Comparison of ENCODE assay signal across 10 mouse cellular contexts in genomic region chr16:73105496-73105895, GRCm38 (mm10).
DNase-seq lines count a peak whose midpoint lies in the region; ATAC-seq lines count a peak whose summit lies in the region.
"Had no signal": no experiment of that assay in that cellular context is flagged by ENCODE, and none has a peak within 500 bp of the region (broad histone marks: within the 10 kb centered on the region; RNA-seq: fewer than 3 reads in every experiment).

No protein-coding gene starts in this region.

- H3K9me3 ChIP-seq in forebrain, embryonic 13.5 days (replicated peaks), result no peaks in the 10 kb centered on the region
- H3K9me3 ChIP-seq in forebrain, embryonic 10.5 days, result no peaks in the 10 kb centered on the region
- H3K9me3 ChIP-seq in hindbrain, embryonic 16.5 days (ENCODE audit: control insufficient read depth, low read length), result no peaks in the 10 kb centered on the region
- no peaks in the 10 kb centered on the region for H3K9me3 ChIP-seq in neural tube, embryonic 13.5 days
- H3K9me3 ChIP-seq: limb, embryonic 13.5 days had no signal

- 47% methylated on average over 10 of the region's 10 CpGs for WGBS in forebrain, embryonic 13.5 days
- 85% methylated on average over 10 of the region's 10 CpGs for WGBS in forebrain, embryonic 10.5 days
- WGBS in hindbrain, embryonic 16.5 days, result 37% methylated on average over 10 of the region's 10 CpGs
- WGBS in neural tube, embryonic 13.5 days, result 32% methylated on average over 10 of the region's 10 CpGs

- H3K4me3 ChIP-seq in forebrain, embryonic 13.5 days, result no peak overlapping the region
- no peak overlapping the region for H3K4me3 ChIP-seq in forebrain, embryonic 10.5 days
- H3K4me3 ChIP-seq in hindbrain, embryonic 16.5 days (ENCODE audit: low read length), result no peak overlapping the region
- H3K4me3 ChIP-seq in neural tube, embryonic 13.5 days, result no peak overlapping the region
- H3K4me3 ChIP-seq: limb, embryonic 13.5 days had no signal

- no peaks in the 10 kb centered on the region for H3K27me3 ChIP-seq in forebrain, embryonic 13.5 days
- no peaks in the 10 kb centered on the region for H3K27me3 ChIP-seq in forebrain, embryonic 10.5 days (ENCODE audit: poor library complexity, severe bottlenecking)
- no peaks in the 10 kb centered on the region for H3K27me3 ChIP-seq in hindbrain, embryonic 16.5 days (replicated peaks; ENCODE audit: control insufficient read depth, insufficient read depth, low read length)
- H3K27me3 ChIP-seq in neural tube, embryonic 13.5 days, result no peaks in the 10 kb centered on the region; the same call in 1 of the 2 replicates
- H3K27me3 ChIP-seq: limb, embryonic 13.5 days had no signal

- no peak for DNase-seq in forebrain, embryonic 10.5 days (ENCODE audit: extremely low spot score, low spot score)
- DNase-seq in cerebellum, adult 18-20 months, result peak; percentile 73
- no peak for DNase-seq in gastrocnemius, postnatal 4 days (ENCODE audit: low spot score in 2 of 2)
- DNase-seq in urinary bladder, postnatal 10 days (ENCODE audit: low spot score), result no peak
- no peak for DNase-seq in lung, postnatal 14 days

- ATAC-seq in forebrain, embryonic 13.5 days, result peak; percentile 82; the same call in 1 of the 2 replicates
- ATAC-seq in hindbrain, embryonic 16.5 days, result peak; percentile 90
- ATAC-seq in neural tube, embryonic 13.5 days (ENCODE audit: low read depth), result peak; percentile 54; the same call in 1 of the 2 replicates
- ATAC-seq: activated CD4-positive, CD25-positive, alpha-beta regulatory T cell, adult 4 months had no signal

- H3K27ac ChIP-seq in forebrain, embryonic 13.5 days, result peak overlapping the region; percentile 8
- no peak overlapping the region for H3K27ac ChIP-seq in forebrain, embryonic 10.5 days
- H3K27ac ChIP-seq in hindbrain, embryonic 16.5 days (ENCODE audit: low read depth, low read length), result peak overlapping the region; percentile 63
- H3K27ac ChIP-seq in neural tube, embryonic 13.5 days (replicated peaks), result peak overlapping the region; percentile 52
- H3K27ac ChIP-seq: limb, embryonic 13.5 days had no signal

- peaks cover 24% of the 10 kb centered on the region for H3K4me1 ChIP-seq in forebrain, embryonic 13.5 days
- H3K4me1 ChIP-seq in forebrain, embryonic 10.5 days, result peaks cover 9% of the 10 kb centered on the region
- peaks cover 12% of the 10 kb centered on the region for H3K4me1 ChIP-seq in hindbrain, embryonic 16.5 days (ENCODE audit: control insufficient read depth, insufficient read depth, low read depth, low read length)
- peaks cover 35% of the 10 kb centered on the region for H3K4me1 ChIP-seq in neural tube, embryonic 13.5 days (replicated peaks)

- no peak overlapping the region for H3K4me2 ChIP-seq in forebrain, embryonic 13.5 days
- peak overlapping the region; percentile 28 for H3K4me2 ChIP-seq in hindbrain, embryonic 16.5 days (ENCODE audit: low read length)
- 0 out of 2 replicates have a peak overlapping the region, but pooled peaks have one; percentile 1 for H3K4me2 ChIP-seq in neural tube, embryonic 13.5 days
- H3K4me2 ChIP-seq: limb, embryonic 13.5 days had no signal

- no peak overlapping the region for H3K9ac ChIP-seq in forebrain, embryonic 13.5 days
- H3K9ac ChIP-seq in hindbrain, embryonic 16.5 days (ENCODE audit: low read depth, low read length), result no peak overlapping the region
- no peak overlapping the region for H3K9ac ChIP-seq in neural tube, embryonic 13.5 days
- H3K9ac ChIP-seq: limb, embryonic 13.5 days had no signal

- H3K36me3 ChIP-seq in forebrain, embryonic 13.5 days (ENCODE audit: poor library complexity, severe bottlenecking), result no peaks in the 10 kb centered on the region
- H3K36me3 ChIP-seq in forebrain, embryonic 10.5 days (replicated peaks), result no peaks in the 10 kb centered on the region
- H3K36me3 ChIP-seq in hindbrain, embryonic 16.5 days (ENCODE audit: control insufficient read depth, insufficient read depth, low read length), result no peaks in the 10 kb centered on the region
- H3K36me3 ChIP-seq in neural tube, embryonic 13.5 days, result no peaks in the 10 kb centered on the region
- H3K36me3 ChIP-seq: limb, embryonic 13.5 days had no signal

Comparison
In these comparisons a context has a peak if more than half of its experiments do, and no peak if none do; other contexts are left out.
1. DNase-seq: peak in cerebellum, adult 18-20 months (2 of 2); none in forebrain, embryonic 10.5 days (single experiment), gastrocnemius, postnatal 4 days (0 of 2), urinary bladder, postnatal 10 days (single experiment) and lung, postnatal 14 days (single experiment).
2. Peak in every context shown above with its lines, with median percentiles within 50 percentile points of each other: ATAC-seq.